Mouse (Mus musculus): ENCODE data around the gene Cubn. TPM values are rescaled to one million over a fixed set of nuclear protein-coding genes. Genes with fewer than 3 reads are reported as not detected.

The Cubn gene
- polyA plus RNA-seq, 1 experiment from 2014 or later = not detected

DNA sequence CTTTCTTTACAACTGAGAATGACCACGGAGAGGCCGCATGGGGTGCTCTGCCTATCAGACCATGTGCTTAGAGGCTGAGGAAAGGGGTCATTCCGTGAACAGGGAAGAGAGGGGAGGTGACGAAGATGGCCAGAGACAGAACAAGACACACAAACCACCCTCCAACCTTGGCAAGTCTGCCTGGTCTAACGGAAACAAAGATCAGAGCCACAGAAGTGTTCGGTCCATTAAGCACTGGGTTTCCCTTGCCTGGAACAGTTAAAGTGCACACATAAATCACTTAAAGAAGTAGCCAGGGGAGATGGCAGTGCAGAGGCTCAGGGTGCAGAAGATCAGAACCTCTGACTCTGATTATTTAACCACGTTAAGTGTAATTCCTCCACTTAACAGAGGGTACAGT is 257.7 kb downstream of the Cubn start:
- Histone ChIP-seq H3K36me3 (ENCODE audit: inconsistent target) (peaks cover 6% of the 10 kb centered on the region; the same call in 1 of the 2 replicates), H3K79me2 (ENCODE audit: inconsistent target) (no peaks in the 10 kb centered on the region; the same call in 1 of the 2 replicates), H3K4me3 (ENCODE audit: inconsistent target) (no peak overlapping the region), H3K27ac (no peak overlapping the region)
- 70% methylated on average over 7 of the region's 7 CpGs for WGBS (ENCODE audit: missing documents)

- Histone ChIP-seq H3K79me2 (ENCODE audit: inconsistent target) (no peaks in the 10 kb centered on the region; the same call in 1 of the 2 replicates), H3K27ac (no peak overlapping the region), H3K36me3 (ENCODE audit: inconsistent target) (0 out of 2 replicates have a peak, but pooled peaks cover under 1% of the 10 kb centered on the region), H3K4me3 (ENCODE audit: inconsistent target) (no peak overlapping the region)
- 35% methylated on average over 9 of the region's 12 CpGs for WGBS (ENCODE audit: missing documents)
These were observed 258.3 kb downstream of the Cubn start for GRCm38 (mm10) chr2:13233254-13233835.

DNA sequence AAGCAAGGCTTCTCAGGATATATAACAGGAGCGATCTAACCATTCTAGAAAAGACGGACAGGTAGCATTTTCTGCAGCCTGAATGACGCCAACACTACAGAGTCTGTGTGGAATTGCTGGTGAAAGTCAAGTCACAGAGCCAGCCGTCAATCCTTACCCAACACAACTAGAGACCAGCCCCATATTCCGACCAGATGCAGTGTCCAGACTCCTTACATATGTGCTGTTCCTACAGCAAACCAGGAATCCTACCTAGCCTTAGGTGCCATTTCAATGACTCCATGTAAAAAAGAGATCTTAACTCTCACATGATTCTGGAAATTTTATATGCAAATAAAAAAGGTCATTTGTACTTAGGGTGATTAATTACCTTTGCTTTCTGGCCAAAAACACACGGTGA is 259.3 kb downstream of the Cubn start:
- Histone ChIP-seq H3K27ac (no peak overlapping the region), H3K36me3 (ENCODE audit: inconsistent target) (no peaks in the 10 kb centered on the region)
- WGBS (ENCODE audit: missing documents) = 91% methylated on average over 6 of the region's 6 CpGs

DNA sequence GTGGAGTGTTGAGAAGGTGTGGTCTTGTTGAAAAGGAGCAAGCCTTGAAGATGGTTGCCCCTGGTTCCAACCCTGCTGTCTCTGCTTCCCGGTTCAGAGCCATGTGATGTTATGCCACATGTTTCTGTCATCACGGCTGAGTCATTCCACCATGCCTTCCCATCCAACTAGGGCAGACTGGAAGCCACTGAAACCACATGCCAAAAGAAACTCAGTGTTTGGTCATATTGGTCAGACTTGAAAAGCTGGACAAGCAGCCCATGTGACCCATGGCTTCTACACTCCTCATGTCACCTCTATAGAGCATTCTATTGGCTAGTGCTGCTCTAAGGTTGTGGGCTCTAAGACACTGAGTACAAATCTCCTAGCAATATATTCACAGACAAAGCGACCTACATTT is 261.9 kb downstream of the Cubn start:
- no peaks in the 10 kb centered on the region for H3K36me3 ChIP-seq (ENCODE audit: inconsistent target)
- no peak overlapping the region for H3K27ac ChIP-seq
- 76% methylated on average over 3 of the region's 3 CpGs for WGBS (ENCODE audit: missing documents)
- no peak overlapping the region for H3K4me3 ChIP-seq (ENCODE audit: inconsistent target)
- no peaks in the 10 kb centered on the region; the same call in 1 of the 2 replicates for H3K79me2 ChIP-seq (ENCODE audit: inconsistent target)

More for the DNA sequence above, 259.3 kb downstream of the Cubn start:
- H3K79me2 ChIP-seq (ENCODE audit: inconsistent target) = no peaks in the 10 kb centered on the region; the same call in 1 of the 2 replicates
- no peak overlapping the region for H3K4me3 ChIP-seq (ENCODE audit: inconsistent target)

Other genes starting within 250 kb of the Cubn start
- gene Rsu1, start 220.4 kb downstream of the Cubn start, polyA plus RNA-seq (2018) = 119 to 242 TPM (median 141 TPM) in 3 replicates
- 6.1 to 7.7 TPM (median 6.1 TPM) in 3 replicates for gene Trdmt1, start 52.9 kb upstream of the Cubn start, polyA plus RNA-seq (2018)
- gene Vim, start 82.1 kb upstream of the Cubn start, polyA plus RNA-seq (2018) = 760 to 2,516 TPM (median 1,050 TPM) in 3 replicates